Mouse (Mus musculus): Measurements from ENCODE around the gene Cyp2g1.

DNA sequence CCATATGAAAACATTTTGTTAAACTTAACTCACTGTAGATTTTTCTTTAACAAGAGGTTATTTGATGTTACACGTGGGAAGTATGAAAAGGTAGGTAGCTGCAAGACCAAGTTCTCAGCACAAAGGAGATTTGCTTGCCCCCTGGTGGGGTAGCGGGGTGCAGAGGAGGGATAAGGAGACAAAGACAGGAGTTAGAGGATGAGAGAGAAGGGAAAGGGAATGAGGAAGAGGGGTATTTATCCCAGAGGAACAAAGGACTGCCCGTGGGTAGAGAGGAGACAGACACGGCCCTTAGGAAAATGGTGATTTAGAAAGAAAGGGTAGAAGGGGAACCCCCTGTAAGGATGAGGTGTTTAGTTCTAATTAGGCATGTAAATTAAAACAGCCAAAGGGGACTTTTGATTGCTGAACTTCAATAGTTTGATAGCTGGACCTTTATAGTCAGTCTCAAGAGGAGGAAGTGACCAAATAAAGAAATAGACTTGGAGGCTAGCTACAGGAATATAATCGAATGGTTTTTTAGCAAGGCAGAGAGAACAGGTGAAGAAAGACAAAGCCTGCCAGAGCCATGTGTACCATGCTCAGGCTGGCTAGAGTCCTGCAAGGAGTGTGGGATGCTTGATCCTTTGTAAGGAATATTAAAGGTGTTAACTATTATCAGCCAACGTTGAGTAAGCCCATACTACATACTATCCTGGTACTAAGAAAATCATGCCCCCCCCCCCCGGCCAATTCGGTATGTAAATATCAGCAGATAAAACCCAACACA lies 27.5 kb upstream of the Cyp2g1 start:
- no peak for TF ChIP-seq GATA1 (IDR thresholded peaks at IDR 0.05; ENCODE audit: low read length)
- TF ChIP-seq TAL1 (IDR thresholded peaks at IDR 0.05; ENCODE audit: low read length): no peak

Measured in erythroblast, embryonic 14.5 days (primary cell).